Mouse (Mus musculus): Measurements from ENCODE around the gene Gm10974.

Gene Gm10974

GRCm38 (mm10) chr7:66365904-66366303 lies at the start of gene Gm10974:
Gene Gm10974 (plus strand): TSS chr7:66365905.
- DNase-seq (ENCODE audit: low read depth), result no peak

GRCm38 (mm10) chr7:66318147-66318546 lies 47.6 kb upstream of the Gm10974 start:
- no peak for DNase-seq (ENCODE audit: low read depth)

- no peak for DNase-seq (ENCODE audit: low read depth)
Measured at GRCm38 (mm10) chr7:66320996-66321395, 44.7 kb upstream of the Gm10974 start.

- DNase-seq (ENCODE audit: low read depth), result no peak
Measured at GRCm38 (mm10) chr7:66323252-66324015, 42.3 kb upstream of the Gm10974 start.

GRCm38 (mm10) chr7:66325419-66326053 lies 40.2 kb upstream of the Gm10974 start:
- no peak for DNase-seq (ENCODE audit: low read depth)

- DNase-seq (ENCODE audit: low read depth), result no peak
Measured at GRCm38 (mm10) chr7:66327516-66327915, 38.2 kb upstream of the Gm10974 start.

GRCm38 (mm10) chr7:66330610-66331009 lies 35.1 kb upstream of the Gm10974 start:
- DNase-seq (ENCODE audit: low read depth), result no peak

GRCm38 (mm10) chr7:66332340-66332739 lies 33.4 kb upstream of the Gm10974 start:
- DNase-seq (ENCODE audit: low read depth), result no peak

- no peak for DNase-seq (ENCODE audit: low read depth)
Measured at GRCm38 (mm10) chr7:66333906-66334500, 31.7 kb upstream of the Gm10974 start.

GRCm38 (mm10) chr7:66336955-66337354 lies 28.8 kb upstream of the Gm10974 start:
- DNase-seq (ENCODE audit: low read depth), result no peak

GRCm38 (mm10) chr7:66339625-66340024 lies 26.1 kb upstream of the Gm10974 start:
- no peak for DNase-seq (ENCODE audit: low read depth)

GRCm38 (mm10) chr7:66340044-66340443 lies 25.7 kb upstream of the Gm10974 start:
- DNase-seq (ENCODE audit: low read depth), result no peak

GRCm38 (mm10) chr7:66342323-66342722 lies 23.4 kb upstream of the Gm10974 start:
- DNase-seq (ENCODE audit: low read depth), result peak; percentile 60

GRCm38 (mm10) chr7:66342831-66343230 lies 22.9 kb upstream of the Gm10974 start:
- DNase-seq (ENCODE audit: low read depth), result no peak

- no peak for DNase-seq (ENCODE audit: low read depth)
Measured at GRCm38 (mm10) chr7:66343307-66343706, 22.4 kb upstream of the Gm10974 start.

- DNase-seq (ENCODE audit: low read depth), result no peak
Measured at GRCm38 (mm10) chr7:66346959-66347663, 18.6 kb upstream of the Gm10974 start.

- DNase-seq (ENCODE audit: low read depth), result no peak
Measured at GRCm38 (mm10) chr7:66348588-66348987, 17.1 kb upstream of the Gm10974 start.

- DNase-seq (ENCODE audit: low read depth), result no peak
Measured at GRCm38 (mm10) chr7:66349670-66350069, 16.0 kb upstream of the Gm10974 start.

- no peak for DNase-seq (ENCODE audit: low read depth)
Measured at GRCm38 (mm10) chr7:66351074-66351473, 14.6 kb upstream of the Gm10974 start.

- DNase-seq (ENCODE audit: low read depth), result no peak
Measured at GRCm38 (mm10) chr7:66354911-66355310, 10.8 kb upstream of the Gm10974 start.

GRCm38 (mm10) chr7:66355791-66356522 lies 9.7 kb upstream of the Gm10974 start:
- DNase-seq (ENCODE audit: low read depth), result no peak

- DNase-seq (ENCODE audit: low read depth), result no peak
Measured at GRCm38 (mm10) chr7:66358461-66358860, 7.2 kb upstream of the Gm10974 start.

All from c-Kit-positive CD71-negative TER-119-negative erythroid progenitor cells, embryonic 14.5 days (primary cell).